Comparison of ENCODE assay signal across 9 mouse cellular contexts in the genomic region with DNA sequence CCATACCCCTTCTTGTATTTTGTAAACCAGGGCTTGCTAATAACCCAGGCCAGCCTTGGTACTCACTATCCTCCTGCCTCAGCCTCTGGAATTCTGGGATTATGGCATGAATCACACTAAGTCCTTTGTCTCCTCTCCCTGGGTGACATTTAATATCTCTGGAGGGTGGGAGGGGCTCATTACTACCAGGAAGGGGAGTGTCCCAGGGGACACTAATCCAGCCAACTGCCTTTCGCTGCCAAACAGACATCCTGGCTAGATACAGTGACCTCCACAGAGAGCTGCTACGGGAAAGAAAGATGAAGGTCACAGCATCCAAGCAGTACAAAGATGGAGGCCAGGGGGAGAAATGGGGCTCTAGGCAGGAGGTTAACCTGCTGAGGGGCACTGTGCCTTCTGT. TPM values are rescaled to one million over a fixed set of nuclear protein-coding genes. Genes with fewer than 3 reads are reported as not detected.
DNase-seq lines count a peak whose midpoint lies in the region; ATAC-seq and TF ChIP-seq lines count a peak whose summit lies in the region.
"Had no signal": no experiment of that assay in that cellular context is flagged by ENCODE, and none has a peak within 500 bp of the region (broad histone marks: within the 10 kb centered on the region; RNA-seq: fewer than 3 reads in every experiment).

No protein-coding gene starts in this region.

- 16% methylated on average over 2 of the region's 2 CpGs for WGBS in heart, embryonic 13.5 days
- WGBS in cerebellum, adult 2 months, result 11% methylated on average over 2 of the region's 2 CpGs

- TF ChIP-seq POLR2A in cerebellum, adult 2 months (IDR thresholded peaks at IDR 0.05; ENCODE audit: borderline replicate concordance, insufficient read depth, low read length), result no peak

- H3K4me1 ChIP-seq in heart, embryonic 13.5 days, result peaks cover 32% of the 10 kb centered on the region
- no peaks in the 10 kb centered on the region for H3K4me1 ChIP-seq in cerebellum, adult 2 months (ENCODE audit: control insufficient read depth, insufficient read depth, low read length)

- peak overlapping the region; percentile 70 for H3K27ac ChIP-seq in heart, embryonic 13.5 days (replicated peaks)
- no peak overlapping the region for H3K27ac ChIP-seq in cerebellum, adult 2 months (ENCODE audit: insufficient read depth, low read length)

- no peak for TF ChIP-seq CTCF in cerebellum, adult 2 months (IDR thresholded peaks at IDR 0.05; ENCODE audit: borderline replicate concordance, insufficient read depth, low read depth, low read length)

- no peak for ATAC-seq in heart, embryonic 13.5 days (ENCODE audit: extremely low read depth, insufficient number of reproducible peaks, low FRiP score, low TSS enrichment)

- H3K27me3 ChIP-seq in heart, embryonic 13.5 days (replicated peaks), result no peaks in the 10 kb centered on the region
- H3K27me3 ChIP-seq in cerebellum, adult 2 months (ENCODE audit: control insufficient read depth, insufficient read depth, low read length), result no peaks in the 10 kb centered on the region

- H3K9me3 ChIP-seq in heart, embryonic 13.5 days, result no peaks in the 10 kb centered on the region

- peak overlapping the region; percentile 7; the same call in 1 of the 2 replicates for H3K9ac ChIP-seq in heart, embryonic 13.5 days

- H3K36me3 ChIP-seq in heart, embryonic 13.5 days, result peaks cover 54% of the 10 kb centered on the region

- H3K4me3 ChIP-seq in heart, embryonic 13.5 days, result no peak overlapping the region
- no peak overlapping the region for H3K4me3 ChIP-seq in cerebellum, adult 2 months (replicated peaks; ENCODE audit: insufficient read depth, low read depth, low read length)

- no peak overlapping the region for H3K4me2 ChIP-seq in heart, embryonic 13.5 days

- DNase-seq in adrenal gland, adult (ENCODE audit: inconsistent age in 2 of 2, low spot score in 1 of 2), result peak; percentile 58 to 82
- DNase-seq in adrenal gland, adult 18-20 months (ENCODE audit: low spot score in 2 of 2), result no peak
- DNase-seq in MN1 (ENCODE audit: low spot score), result peak; percentile 86
- peak; percentile 81 to 87 for DNase-seq in kidney, postnatal 36 days
- DNase-seq in layer of hippocampus, postnatal 10 days (ENCODE audit: low spot score in 2 of 2), result no peak
- DNase-seq in left cerebral cortex, adult 9 months (ENCODE audit: low spot score in 2 of 2), result no peak
- DNase-seq in cerebellum, adult 2 months, result no peak
- DNase-seq: right cerebral cortex, adult 18-20 months had no signal

RNA-seq across cellular contexts. Expression of a gene that starts 25.7 kb away (rescaled TPM):
- 10 to 100 TPM; 42.4 to 47.0 TPM for total RNA-seq in adrenal gland, adult 18-20 months (2021)
- 33.1 and 37.6 TPM in 2 replicates for polyA plus RNA-seq in heart, embryonic 13.5 days (2015; fragmentation: Nextera tagmentation; extraction: Ambion mirVana)
- 1 to 10 TPM; 8.3 to 9.3 TPM for total RNA-seq in layer of hippocampus, postnatal 10 days (2021)
- 4.9 and 5.0 TPM in 2 replicates for polyA plus RNA-seq in cerebellum, adult 2 months (2012; rRNA removed)

RNA-seq across cellular contexts. Expression of a gene that starts 42.2 kb away (rescaled TPM):
- total RNA-seq in adrenal gland, adult 18-20 months (2021), result 1 to 10 TPM; 8.4 to 8.6 TPM
- 8.1 and 8.7 TPM in 2 replicates for polyA plus RNA-seq in heart, embryonic 13.5 days (2015; fragmentation: Nextera tagmentation; extraction: Ambion mirVana)
- total RNA-seq in layer of hippocampus, postnatal 10 days (2021), result 10 to 100 TPM; 28.8 to 30.7 TPM
- 31.0 and 31.6 TPM in 2 replicates for polyA plus RNA-seq in cerebellum, adult 2 months (2012; rRNA removed)

Comparison
In these comparisons a context has a peak if more than half of its experiments do, and no peak if none do; other contexts are left out.
1. DNase-seq: peak in adrenal gland, adult (2 of 2), MN1 (single experiment) and kidney, postnatal 36 days (2 of 2); none in adrenal gland, adult 18-20 months (0 of 2), layer of hippocampus, postnatal 10 days (0 of 2), left cerebral cortex, adult 9 months (0 of 2) and cerebellum, adult 2 months (0 of 2).
2. RNA of a gene that starts 25.7 kb away (total RNA-seq): 42.4 to 47.0 TPM in adrenal gland, adult 18-20 months; 8.3 to 9.3 TPM in layer of hippocampus, postnatal 10 days; every median in the first group is over 4 times any median in the second.